Mouse (Mus musculus) cerebellum, postnatal 10 days (tissue): ENCODE data around the gene Eps15l1.

ENCODE experiments used
- DNase-seq, 2 experiments: peaks; one replicate each; pipeline ENCODE4 v3.0.0; 2021; ENCODE audit warnings: mixed read lengths in 2 of 2

The Eps15l1 gene

DNA sequence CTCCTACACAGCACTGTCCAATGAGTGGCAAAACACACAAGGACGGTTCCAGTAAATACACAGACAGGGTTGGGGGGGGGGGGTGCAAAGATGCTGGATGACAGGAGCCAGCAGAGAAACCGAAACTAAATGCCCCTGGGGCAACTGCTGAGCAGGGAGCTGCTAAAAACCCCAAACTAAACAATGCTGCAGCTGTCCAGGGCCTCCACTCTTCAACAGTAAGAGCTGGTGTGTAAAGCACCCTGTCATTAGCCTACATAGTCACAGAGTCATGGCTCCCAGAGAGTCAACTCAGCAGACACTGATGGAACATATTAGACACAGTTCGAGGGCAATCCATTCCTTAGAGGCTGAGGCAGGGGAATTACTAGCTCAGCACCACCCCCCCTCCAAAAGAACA lies 11.8 kb downstream of the Eps15l1 start:
- DNase-seq: no peak

DNA sequence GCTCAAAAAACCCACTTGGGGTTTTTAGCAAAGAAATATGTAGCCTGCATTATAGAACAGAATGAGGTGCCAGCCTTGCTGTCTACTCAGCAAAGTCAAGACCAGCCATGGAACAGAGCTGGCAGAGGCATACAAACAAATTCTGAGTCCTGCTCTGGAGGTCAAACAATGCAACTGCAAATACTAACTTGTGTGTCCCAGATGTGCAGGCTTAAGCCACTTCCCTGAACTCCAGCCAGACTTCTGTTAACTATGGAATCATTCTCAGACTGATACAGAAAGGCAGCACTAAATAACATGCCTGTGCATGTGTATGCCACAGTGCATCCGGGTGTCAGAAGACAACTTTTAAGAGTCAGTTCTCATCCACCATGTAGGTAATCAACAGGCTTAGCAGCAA lies 13.4 kb downstream of the Eps15l1 start:
- no peak for DNase-seq

DNA sequence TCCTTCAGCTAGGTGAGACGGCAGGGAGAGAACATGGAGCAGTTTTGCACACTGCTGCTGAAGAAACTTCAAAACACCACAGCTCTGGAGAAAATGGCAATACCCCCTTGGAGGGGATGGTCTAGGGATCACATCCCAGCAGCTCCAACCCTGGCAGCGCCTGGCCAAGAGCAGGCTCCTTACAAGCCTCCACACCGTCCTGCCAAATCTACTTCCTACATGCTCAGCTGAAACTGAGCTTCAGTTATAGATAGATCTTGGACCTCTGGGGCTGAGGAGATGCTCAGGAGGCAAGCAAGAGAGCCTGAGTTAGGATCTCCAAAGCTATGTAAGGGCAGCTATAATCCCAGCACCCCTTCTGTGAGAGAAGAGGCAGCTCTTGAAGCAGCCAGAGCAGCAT lies 18.3 kb downstream of the Eps15l1 start:
- no peak for DNase-seq

DNA sequence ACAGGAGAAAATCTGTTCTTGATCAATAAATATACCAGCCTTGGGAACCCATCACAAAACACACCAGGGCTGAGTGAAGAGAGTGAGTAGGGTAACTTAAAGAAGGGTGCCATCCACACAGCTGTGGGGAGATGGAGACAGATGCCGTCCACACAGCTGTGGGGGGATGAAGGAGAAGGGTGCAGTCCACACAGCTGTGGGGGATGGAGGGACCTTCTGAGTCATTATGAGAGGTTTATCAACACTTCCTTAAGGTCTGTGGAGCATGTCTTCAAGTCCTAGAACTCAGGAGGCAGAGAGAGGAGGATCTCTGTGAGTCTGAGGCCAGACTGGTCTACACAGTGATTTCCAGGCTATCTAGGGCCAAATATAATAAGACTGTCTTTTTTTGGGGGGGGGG lies 19.9 kb downstream of the Eps15l1 start:
- no peak for DNase-seq

DNA sequence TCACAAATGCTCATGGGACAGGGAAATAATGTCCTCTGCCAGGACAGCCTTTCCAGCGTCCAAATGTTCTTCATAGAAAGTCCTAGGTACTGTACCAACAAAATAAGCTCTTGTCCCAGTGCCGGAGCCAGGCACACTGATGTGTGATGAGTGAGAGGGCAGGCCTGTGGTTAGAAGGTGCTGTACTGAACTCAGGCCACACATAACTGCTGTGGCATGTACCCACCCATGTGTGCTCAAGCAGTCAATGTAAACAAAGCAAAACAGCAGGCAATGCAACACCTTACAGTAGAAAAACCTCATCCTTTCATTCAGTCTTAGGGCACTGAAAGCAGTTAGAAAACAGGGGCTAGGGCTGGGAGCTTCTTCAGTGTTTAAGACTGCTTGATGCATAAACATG lies 35.5 kb downstream of the Eps15l1 start:
- no peak for DNase-seq

DNA sequence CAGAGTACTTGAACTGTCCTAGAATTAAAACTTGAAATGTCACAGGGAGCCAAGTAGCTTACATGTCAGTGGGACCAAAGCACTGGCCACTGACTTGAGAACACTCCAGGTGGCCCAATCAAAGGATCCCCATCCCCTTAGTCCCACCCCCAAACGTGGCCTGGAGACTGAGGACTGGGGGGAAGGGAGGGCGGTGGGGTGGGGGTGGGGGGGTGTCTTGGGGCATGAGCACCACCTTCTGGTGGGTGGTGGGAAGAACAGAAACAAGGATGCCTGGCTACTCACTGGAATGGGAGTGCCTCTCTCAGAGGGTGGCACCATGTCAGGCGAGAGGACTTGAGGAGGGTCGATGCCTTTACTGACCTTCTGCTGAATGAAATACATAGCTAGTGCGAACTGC lies 38.9 kb downstream of the Eps15l1 start:
- peak; percentile 15 to 44 for DNase-seq

GRCm38 (mm10) chr8:72380656-72381055 lies 40.6 kb downstream of the Eps15l1 start:
- peak; percentile 34 to 36 for DNase-seq

GRCm38 (mm10) chr8:72376900-72377299 lies 44.4 kb downstream of the Eps15l1 start:
- no peak for DNase-seq

DNA sequence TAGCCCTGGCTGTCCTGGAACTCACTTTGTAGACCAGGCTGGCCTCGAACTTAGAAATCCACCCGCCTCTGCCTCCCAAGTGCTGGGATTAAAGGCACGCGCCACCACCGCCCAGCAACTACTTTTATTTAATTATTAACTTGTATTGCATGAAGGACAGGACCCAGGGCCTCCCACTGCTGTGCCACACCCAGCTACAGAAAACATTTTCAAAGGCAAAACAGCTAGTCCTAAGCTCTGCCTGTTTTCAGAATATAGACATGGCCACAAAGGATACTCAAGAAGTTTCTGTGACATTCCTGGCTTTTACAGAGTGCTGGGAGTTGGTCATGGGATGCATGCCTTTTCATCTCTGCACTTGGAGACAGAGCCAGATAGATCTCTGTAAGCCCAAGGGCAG lies 45.0 kb downstream of the Eps15l1 start:
- no peak for DNase-seq

- DNase-seq: no peak
Measured at GRCm38 (mm10) chr8:72375161-72375560, 46.1 kb downstream of the Eps15l1 start.

GRCm38 (mm10) chr8:72372311-72372710 lies 48.9 kb downstream of the Eps15l1 start:
- DNase-seq: no peak

- DNase-seq: no peak
Measured at GRCm38 (mm10) chr8:72371356-72371755, 49.9 kb downstream of the Eps15l1 start.

DNA sequence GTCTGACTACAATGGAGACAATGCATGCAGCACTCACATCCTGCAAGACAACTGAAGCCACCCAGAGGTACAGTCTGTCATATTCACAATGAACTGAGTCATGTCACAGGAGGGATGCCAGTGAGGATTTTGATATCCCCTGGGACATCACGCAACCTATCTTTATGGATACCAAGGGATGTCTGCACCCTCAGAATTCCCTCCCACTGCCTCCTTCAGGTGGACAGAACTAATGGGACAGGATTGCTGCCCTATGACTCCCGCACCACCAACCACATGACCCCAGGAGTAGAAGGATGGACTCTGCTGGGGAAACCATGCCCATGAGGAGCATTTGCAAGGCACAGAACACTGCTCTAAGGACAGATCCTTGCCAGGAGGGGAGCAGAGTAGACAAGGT lies 54.8 kb downstream of the Eps15l1 start:
- DNase-seq: no peak

GRCm38 (mm10) chr8:72365826-72366225 lies 55.4 kb downstream of the Eps15l1 start:
- peak; percentile 89 to 90 for DNase-seq

GRCm38 (mm10) chr8:72365016-72365415 lies 56.2 kb downstream of the Eps15l1 start:
- no peak for DNase-seq

GRCm38 (mm10) chr8:72363457-72363856 lies 57.8 kb downstream of the Eps15l1 start:
- no peak for DNase-seq

GRCm38 (mm10) chr8:72362754-72363153 lies 58.5 kb downstream of the Eps15l1 start:
- no peak for DNase-seq

- no peak for DNase-seq
Measured at GRCm38 (mm10) chr8:72360162-72360561, 61.1 kb downstream of the Eps15l1 start.

GRCm38 (mm10) chr8:72356593-72356992 lies 64.7 kb downstream of the Eps15l1 start:
- no peak for DNase-seq

DNA sequence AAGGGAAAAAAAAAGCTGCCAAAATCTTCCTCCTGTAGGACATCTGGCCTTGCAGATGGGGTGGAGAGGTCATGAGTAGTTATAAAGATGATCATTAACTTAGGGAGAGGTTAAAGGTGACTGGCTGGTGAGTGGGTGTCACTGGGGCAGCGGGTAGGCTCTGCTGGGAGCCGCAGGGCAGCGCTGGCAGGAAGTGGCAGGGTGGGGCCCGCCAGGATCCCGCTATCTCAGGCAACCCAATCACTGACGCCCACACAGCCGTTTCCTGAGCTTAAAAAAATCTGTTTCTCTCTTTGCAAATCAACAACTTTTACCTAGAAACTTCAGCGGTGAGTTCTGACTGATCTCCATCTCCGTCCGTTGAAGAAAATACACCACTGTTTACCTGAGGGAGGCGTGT lies 67.0 kb downstream of the Eps15l1 start:
- DNase-seq: no peak

DNA sequence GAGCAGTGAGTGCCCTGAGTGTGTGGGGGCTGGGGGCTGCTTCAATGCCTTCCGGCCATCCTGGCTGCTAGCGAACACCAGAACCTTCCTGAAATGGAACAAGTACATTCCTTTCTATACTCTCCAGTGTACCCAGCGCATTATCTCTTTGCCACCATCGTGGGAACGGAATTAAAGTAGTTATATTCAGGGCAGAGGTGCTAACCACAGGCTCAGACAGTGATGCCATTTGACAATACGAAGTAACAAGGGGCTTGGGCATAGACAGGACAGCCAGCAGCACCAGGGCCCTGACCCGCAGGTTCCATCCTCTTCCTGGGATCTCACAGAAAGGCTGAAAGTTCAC lies 67.6 kb downstream of the Eps15l1 start:
- no peak for DNase-seq

- DNase-seq: no peak
Measured at GRCm38 (mm10) chr8:72352951-72353699, 68.1 kb downstream of the Eps15l1 start.

DNA sequence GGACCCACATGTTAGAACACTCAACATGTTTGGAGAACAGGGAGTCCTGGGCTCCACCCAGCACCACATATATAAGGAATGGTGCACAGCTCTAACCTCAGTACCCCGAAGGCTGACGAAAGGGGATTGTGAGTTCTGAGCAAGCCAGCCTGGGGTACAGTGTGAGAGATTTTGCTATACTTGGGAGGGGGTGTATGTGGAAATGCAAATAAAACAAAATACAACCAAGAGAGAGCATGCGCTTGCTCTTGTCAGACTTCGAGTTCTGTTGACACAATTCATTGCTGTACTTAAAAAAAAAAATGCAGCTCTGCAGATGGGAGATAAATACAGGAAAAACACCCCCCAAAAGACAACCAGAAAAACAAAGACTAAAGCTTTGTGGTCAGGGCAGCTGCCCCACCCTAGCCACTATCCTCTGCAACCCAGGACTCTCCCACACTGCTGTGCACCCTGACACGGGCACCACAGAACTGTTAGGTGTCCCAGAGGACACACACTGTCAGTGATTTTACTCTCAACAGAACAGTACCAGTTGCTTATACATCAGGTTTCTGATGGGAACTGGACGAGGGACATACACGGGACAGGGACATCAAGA lies 69.8 kb downstream of the Eps15l1 start:
- no peak for DNase-seq

DNA sequence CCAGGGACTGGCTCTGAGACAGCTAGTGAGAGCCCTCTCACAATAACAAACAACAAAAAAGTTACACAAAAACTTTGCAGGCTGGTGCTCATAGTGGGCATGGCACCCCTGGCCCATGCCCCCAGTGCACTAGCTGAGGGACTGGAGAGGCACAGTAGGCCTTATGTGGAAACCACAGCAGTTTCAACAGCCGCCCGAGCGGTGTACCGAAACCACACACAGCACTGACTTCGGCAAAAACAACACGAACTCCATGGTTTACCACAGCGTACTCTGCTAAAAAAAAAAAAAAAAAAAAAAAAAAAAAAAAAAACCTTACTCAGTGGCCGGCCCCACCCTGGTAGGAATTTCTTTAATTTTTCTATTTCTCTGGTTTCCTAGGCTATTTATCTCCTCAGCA lies 70.5 kb downstream of the Eps15l1 start:
- no peak for DNase-seq

GRCm38 (mm10) chr8:72349838-72350237 lies 71.4 kb downstream of the Eps15l1 start:
- no peak for DNase-seq
